Mouse (Mus musculus): ENCODE measurements at regions not wholly inside any gene's neighbourhood (a gene's known extent, or its start where the extent isn't known, plus 50 kb on each side); places are given as distances from the start of the nearest gene placed in this dataset.

- TF ChIP-seq CTCF (IDR thresholded peaks at IDR 0.05; ENCODE audit: control insufficient read depth, insufficient read depth, insufficient replicate concordance, low read depth, low read length) (no peak), POLR2A (IDR thresholded peaks at IDR 0.05; ENCODE audit: control insufficient read depth, low read depth, low read length) (no peak)
Observed at GRCm38 (mm10) chr7:70283836-70284235, 82.7 kb downstream of the Nr2f2 start.
